In genomic region chr6:36841701-36842100, GRCm38 (mm10) we compare ENCODE assay signal across 31 mouse cellular contexts. TPM values are rescaled to one million over a fixed set of nuclear protein-coding genes. Genes with fewer than 3 reads are reported as not detected.
DNase-seq lines count a peak whose midpoint lies in the region; ATAC-seq and TF ChIP-seq lines count a peak whose summit lies in the region.
"Had no signal": no experiment of that assay in that cellular context is flagged by ENCODE, and none has a peak within 500 bp of the region (broad histone marks: within the 10 kb centered on the region; RNA-seq: fewer than 3 reads in every experiment).

No protein-coding gene starts in this region.

- no peaks in the 10 kb centered on the region for H3K27me3 ChIP-seq in limb, embryonic 14.5 days (ENCODE audit: control insufficient read depth, insufficient read depth, low read length)
- no peaks in the 10 kb centered on the region for H3K27me3 ChIP-seq in intestine, postnatal 0 days (replicated peaks; ENCODE audit: control insufficient read depth, insufficient read depth, low read length)
- H3K27me3 ChIP-seq: embryonic facial prominence, embryonic 12.5 days; heart, embryonic 13.5 days; hindbrain, embryonic 12.5 days; midbrain, embryonic 15.5 days; neural tube, embryonic 15.5 days; stomach, embryonic 15.5 days had no signal

- TF ChIP-seq CTCF in embryonic fibroblast, embryonic 13.5 days (IDR thresholded peaks at IDR 0.05; ENCODE audit: borderline replicate concordance, insufficient read depth, low read length): no peak
- no peak for TF ChIP-seq CTCF in intestine, postnatal 0 days (IDR thresholded peaks at IDR 0.05; ENCODE audit: low read depth)

- no peak overlapping the region for H3K4me3 ChIP-seq in embryonic fibroblast, embryonic 13.5 days (ENCODE audit: insufficient read depth, low read length)
- no peak overlapping the region for H3K4me3 ChIP-seq in limb, embryonic 14.5 days (replicated peaks; ENCODE audit: low read length)
- no peak overlapping the region for H3K4me3 ChIP-seq in intestine, postnatal 0 days (ENCODE audit: low read depth, low read length)
- H3K4me3 ChIP-seq: embryonic facial prominence, embryonic 12.5 days; erythroblast, embryonic 14.5 days; heart, embryonic 13.5 days; hindbrain, embryonic 12.5 days; left cerebral cortex, adult 2 months; midbrain, embryonic 15.5 days; neural tube, embryonic 15.5 days; stomach, embryonic 15.5 days had no signal

- DNase-seq in 3T3-L1 (ENCODE audit: low read depth, low spot score): peak; percentile 58
- DNase-seq in embryo, embryonic 10.5 days (ENCODE audit: low spot score): peak; percentile 80
- peak; percentile 78 for DNase-seq in limb, embryonic 14.5 days (ENCODE audit: low spot score)
- DNase-seq in right cerebral cortex, postnatal 36 days (ENCODE audit: low spot score in 2 of 2): no peak
- no peak for DNase-seq in urinary bladder, postnatal 25 days (ENCODE audit: low spot score)
- DNase-seq: adrenal gland, postnatal 10 days; B cell, adult 2 months; cerebellum, adult 11 months; cerebellum, adult 9-10 months; cerebellum, postnatal 36 days; heart, postnatal 10 days; kidney, adult 11 months; kidney, postnatal 14 days; liver; lung, adult 2 months; lung, postnatal 10 days; retina, postnatal 1 day; right cerebral cortex, postnatal 14 days had no signal

- 11% methylated on average over 3 of the region's 3 CpGs for whole genome bisulfite sequencing in limb, embryonic 14.5 days
- 54% methylated on average over 3 of the region's 3 CpGs for WGBS in intestine, postnatal 0 days

- no peaks in the 10 kb centered on the region for H3K36me3 ChIP-seq in limb, embryonic 14.5 days (ENCODE audit: control insufficient read depth, insufficient read depth, low read length)
- no peaks in the 10 kb centered on the region for H3K36me3 ChIP-seq in intestine, postnatal 0 days (ENCODE audit: control insufficient read depth, insufficient read depth)
- H3K36me3 ChIP-seq: embryonic facial prominence, embryonic 12.5 days; heart, embryonic 13.5 days; hindbrain, embryonic 12.5 days; midbrain, embryonic 15.5 days; stomach, embryonic 15.5 days had no signal

- H3K4me1 ChIP-seq in embryonic fibroblast, embryonic 13.5 days (ENCODE audit: control insufficient read depth, insufficient read depth, low read length): peaks cover 11% of the 10 kb centered on the region
- peaks cover 15% of the 10 kb centered on the region for H3K4me1 ChIP-seq in limb, embryonic 14.5 days (ENCODE audit: control insufficient read depth, insufficient read depth, low read length)
- H3K4me1 ChIP-seq in intestine, postnatal 0 days (replicated peaks; ENCODE audit: control insufficient read depth, insufficient read depth, low read length): no peaks in the 10 kb centered on the region
- H3K4me1 ChIP-seq: midbrain, embryonic 15.5 days; neural tube, embryonic 15.5 days; stomach, embryonic 15.5 days had no signal

- no peak; the same call in 1 of the 2 replicates for TF ChIP-seq POLR2A in embryonic fibroblast, embryonic 13.5 days (IDR thresholded peaks at IDR 0.05; ENCODE audit: low read depth, low read length)
- no peak for TF ChIP-seq POLR2A in limb, embryonic 14.5 days (IDR thresholded peaks at IDR 0.05; ENCODE audit: borderline replicate concordance, extremely low read depth, insufficient read depth, insufficient read length)

- H3K27ac ChIP-seq in embryonic fibroblast, embryonic 13.5 days (ENCODE audit: insufficient read depth, low read length): peak overlapping the region; percentile 74
- H3K27ac ChIP-seq in limb, embryonic 14.5 days (replicated peaks; ENCODE audit: low read depth, low read length): no peak overlapping the region; the same call in 1 of the 2 replicates
- H3K27ac ChIP-seq in intestine, postnatal 0 days (ENCODE audit: low read depth, low read length): no peak overlapping the region
- H3K27ac ChIP-seq: heart, embryonic 13.5 days; hindbrain, embryonic 12.5 days; liver, embryonic 14.5 days; macrophage; midbrain, embryonic 15.5 days; neural tube, embryonic 15.5 days; stomach, embryonic 15.5 days had no signal

- no peak overlapping the region for H3K9ac ChIP-seq in limb, embryonic 14.5 days (ENCODE audit: low read depth, low read length, severe bottlenecking)
- no peak overlapping the region for H3K9ac ChIP-seq in intestine, postnatal 0 days (ENCODE audit: low read depth, low read length)
- H3K9ac ChIP-seq: embryonic facial prominence, embryonic 12.5 days; heart, embryonic 13.5 days; hindbrain, embryonic 12.5 days; liver, embryonic 14.5 days; midbrain, embryonic 15.5 days; neural tube, embryonic 15.5 days; stomach, embryonic 15.5 days had no signal

- no peak overlapping the region for H3K4me2 ChIP-seq in limb, embryonic 14.5 days (replicated peaks; ENCODE audit: low read depth, low read length, severe bottlenecking)
- no peak overlapping the region for H3K4me2 ChIP-seq in intestine, postnatal 0 days (replicated peaks; ENCODE audit: low read depth)
- H3K4me2 ChIP-seq: embryonic facial prominence, embryonic 12.5 days; heart, embryonic 13.5 days; hindbrain, embryonic 12.5 days; midbrain, embryonic 15.5 days; neural tube, embryonic 15.5 days; stomach, embryonic 15.5 days had no signal

- ATAC-seq in limb, embryonic 14.5 days (ENCODE audit: low FRiP score, low read depth): peak; percentile 62; the same call in 1 of the 2 replicates
- ATAC-seq in intestine, postnatal 0 days: no peak
- ATAC-seq: forebrain, embryonic 16.5 days; midbrain, embryonic 15.5 days had no signal

- no peaks in the 10 kb centered on the region for H3K9me3 ChIP-seq in limb, embryonic 14.5 days (ENCODE audit: control insufficient read depth, low read length)
- H3K9me3 ChIP-seq in intestine, postnatal 0 days (ENCODE audit: control insufficient read depth): no peaks in the 10 kb centered on the region
- H3K9me3 ChIP-seq: embryonic facial prominence, embryonic 12.5 days; heart, embryonic 13.5 days; hindbrain, embryonic 12.5 days; midbrain, embryonic 15.5 days; neural tube, embryonic 15.5 days; stomach, embryonic 15.5 days had no signal

RNA-seq across cellular contexts. Expression of gene Ptn, which starts 31.7 kb away (rescaled TPM):
- 706 and 1,598 TPM in 2 replicates for polyA plus RNA-seq in embryonic fibroblast, embryonic 13.5 days (2011; ENCODE audit: insufficient read length, low read depth, missing spikeins)
- 321 and 513 TPM in 2 replicates for polyA plus RNA-seq in limb, embryonic 14.5 days (2012; rRNA removed)
- polyA plus RNA-seq in limb, embryonic 14.5 days (2014; fragmentation: Nextera tagmentation; extraction: Ambion mirVana): 595 and 613 TPM in 2 replicates
- 120 and 128 TPM in 2 replicates for polyA plus RNA-seq in intestine, postnatal 0 days (2015; fragmentation: Nextera tagmentation; extraction: Ambion mirVana)
- polyA plus RNA-seq: erythroblast, embryonic 14.5 days had no signal

Comparison
In these comparisons a context has a peak if more than half of its experiments do, and no peak if none do; other contexts are left out.
1. DNase-seq: peak in 3T3-L1 (single experiment), embryo, embryonic 10.5 days (single experiment) and limb, embryonic 14.5 days (single experiment); none in right cerebral cortex, postnatal 36 days (0 of 2) and urinary bladder, postnatal 25 days (single experiment).